Mouse (Mus musculus): Measurements from ENCODE around the gene Fam209. TPM values are rescaled to one million over a fixed set of nuclear protein-coding genes. Genes with fewer than 3 reads are reported as not detected.

Gene Fam209
- total RNA-seq, 2 experiments from 2014 or later: not detected

Other genes starting within 250 kb of the Fam209 start
- not detected for gene Mc3r, start 224.0 kb upstream of the Fam209 start, total RNA-seq (2021)
- 10 to 100 TPM; 22.8 to 24.2 TPM for gene Fam210b, start 127.0 kb upstream of the Fam209 start, total RNA-seq (2021)
- gene Aurka, start 102.0 kb upstream of the Fam209 start, total RNA-seq (2021): 1 to 10 TPM; 2.2 to 2.4 TPM
- gene Cstf1, start 101.8 kb upstream of the Fam209 start, total RNA-seq (2021): 10 to 100 TPM; 24.3 to 28.8 TPM
- gene Cass4, start 78.7 kb upstream of the Fam209 start, total RNA-seq (2021): under 1 TPM; 0.35 TPM
- 10 to 100 TPM; 67.2 to 69.7 TPM for gene Rtf2, start 32.0 kb upstream of the Fam209 start, total RNA-seq (2021)
- gene Gcnt7, start 13.9 kb upstream of the Fam209 start, total RNA-seq (2021): not detected
- under 1 TPM; 0.30 to 0.37 TPM for gene Tfap2c, start 77.1 kb downstream of the Fam209 start, total RNA-seq (2021)

Data from layer of hippocampus, postnatal 36 days (tissue).